Mouse (Mus musculus) kidney, postnatal 0 days (tissue): ENCODE results near the gene Ucp3. TPM values are rescaled to one million over a fixed set of nuclear protein-coding genes. Genes with fewer than 3 reads are reported as not detected.

ENCODE experiments used
- ATAC-seq: fragments of 200-750 bp; cut with Nextera tagmentation; replicated peaks from 2 replicates; pipeline ENCODE4 v1.8.0; 2017; ENCODE audit warnings: low read depth, moderate number of reproducible peaks, moderate TSS enrichment, moderate library complexity; ENCODE audit not compliant: low FRiP score
- DNase-seq: peaks from one replicate; pipeline ENCODE4 v3.0.0-alpha.2; 2016; ENCODE audit warnings: low spot score
- H3K27ac ChIP-seq: fragments of 300-500 bp; sonication (generic); 2 replicates; pipeline ENCODE4 v1.5.1; 2014; ENCODE audit warnings: mild to moderate bottlenecking
- H3K27me3 ChIP-seq: fragments of 300-500 bp; sonication (generic); 2 replicates; pipeline ENCODE4 v1.6.1; 2014; ENCODE audit warnings: low read length, mixed read lengths; ENCODE audit not compliant: insufficient read depth
- H3K36me3 ChIP-seq: fragments of 300-500 bp; sonication (generic); 2 replicates; pipeline ENCODE4 v1.6.1; 2014; ENCODE audit warnings: low read length, mixed read lengths; ENCODE audit not compliant: insufficient read depth
- H3K4me1 ChIP-seq: fragments of 300-500 bp; sonication (generic); replicated peaks from 2 replicates; pipeline ENCODE4 v1.6.1; 2014; ENCODE audit warnings: antibody characterized with exemption, low read length, mixed read lengths; ENCODE audit not compliant: insufficient read depth
- H3K4me2 ChIP-seq: fragments of 300-500 bp; sonication (generic); 2 replicates; pipeline ENCODE4 v1.6.1; 2014; ENCODE audit warnings: mild to moderate bottlenecking, low read length, moderate library complexity, mixed read lengths
- H3K4me3 ChIP-seq: fragments of 300-500 bp; sonication (generic); replicated peaks from 2 replicates; pipeline ENCODE4 v1.5.1; 2014; ENCODE audit warnings: low read depth, low read length
- H3K9ac ChIP-seq: fragments of 300-500 bp; sonication (generic); 2 replicates; pipeline ENCODE4 v1.6.1; 2014; ENCODE audit warnings: low read depth, low read length
- H3K9me3 ChIP-seq: fragments of 300-500 bp; sonication (generic); replicated peaks from 2 replicates; pipeline ENCODE4 v1.6.1; 2016; ENCODE audit warnings: low read length, inconsistent platforms, mixed read lengths
- CTCF ChIP-seq: IDR thresholded peaks from 2 replicates; pipeline ENCODE4 v1.5.1; 2016; ENCODE audit warnings: antibody characterized with exemption, low read depth, mild to moderate bottlenecking, moderate library complexity
- WGBS: fragments of 180-500 bp; shearing (Covaris S2); extraction: QIAGEN DNeasy Blood & Tissue Kit; methylation state at CpG from one replicate; pipeline ENCODE4 v1.1.7; 2014; 5-methylcytosine and 5-hydroxymethylcytosine counted together
- polyA plus RNA-seq: library from polyadenylated mRNA; unstranded; fragments of >200 nt; fragmentation: Nextera tagmentation; extraction: Ambion mirVana; gene quantifications from 2 replicates; pipeline ENCODE4 v1.2.1, GENCODE M21; 2015

Ucp3 gene
- polyA plus RNA-seq, 1 experiment from 2014 or later: 0.05 TPM

GRCm38 (mm10) chr7:100463757-100464156, 9.0 kb upstream of the Ucp3 start:
- Histone ChIP-seq H3K4me1 (peaks cover 10% of the 10 kb centered on the region; the same call in 1 of the 2 replicates), H3K9me3 (no peaks in the 10 kb centered on the region), H3K9ac (no peak overlapping the region), H3K36me3 (peaks cover 10% of the 10 kb centered on the region; the same call in 1 of the 2 replicates), H3K4me3 (no peak overlapping the region), H3K27ac (no peak overlapping the region), H3K27me3 (no peaks in the 10 kb centered on the region), H3K4me2 (no peak overlapping the region)
- TF ChIP-seq CTCF: no peak
- ATAC-seq: 0 out of 2 replicates have a peak, but pooled peaks have one; percentile 16
- peak; percentile 22 for DNase-seq
- WGBS: 52% methylated on average over 10 of the region's 10 CpGs

- ATAC-seq (no peak), DNase-seq (no peak)
- H3K27ac ChIP-seq: peak overlapping the region; percentile 82; the same call in 1 of the 2 replicates
- no peaks in the 10 kb centered on the region for H3K27me3 ChIP-seq
- H3K9me3 ChIP-seq: no peaks in the 10 kb centered on the region
- H3K9ac ChIP-seq: no peak overlapping the region
- peaks cover 10% of the 10 kb centered on the region; the same call in 1 of the 2 replicates for H3K4me1 ChIP-seq
- H3K4me3 ChIP-seq: no peak overlapping the region
- no peak overlapping the region for H3K4me2 ChIP-seq
- H3K36me3 ChIP-seq: peaks cover 12% of the 10 kb centered on the region
- TF ChIP-seq CTCF: no peak
- 83% methylated on average over 7 of the region's 7 CpGs for WGBS
These were observed 8.5 kb upstream of the Ucp3 start for GRCm38 (mm10) chr7:100464248-100464647.

- 0 out of 2 replicates have a peak overlapping the region, but pooled peaks have one; percentile 23 for H3K4me2 ChIP-seq
- peak; percentile 89 for ATAC-seq
- H3K4me1 ChIP-seq: peaks cover 10% of the 10 kb centered on the region; the same call in 1 of the 2 replicates
- H3K27me3 ChIP-seq: no peaks in the 10 kb centered on the region
- peak overlapping the region; percentile 82 for H3K27ac ChIP-seq
- TF ChIP-seq CTCF: no peak
- no peak overlapping the region for H3K4me3 ChIP-seq
- WGBS: 61% methylated on average over 4 of the region's 4 CpGs
- no peak overlapping the region for H3K9ac ChIP-seq
- H3K9me3 ChIP-seq: no peaks in the 10 kb centered on the region
- DNase-seq: peak; percentile 27
- H3K36me3 ChIP-seq: peaks cover 11% of the 10 kb centered on the region; the same call in 1 of the 2 replicates
These were observed 7.5 kb upstream of the Ucp3 start for GRCm38 (mm10) chr7:100465248-100465647.

GRCm38 (mm10) chr7:100465656-100466309, 7.0 kb upstream of the Ucp3 start:
- ATAC-seq (peak; percentile 69), DNase-seq (peak; percentile 69)
- H3K36me3 ChIP-seq: peaks cover 8% of the 10 kb centered on the region; the same call in 1 of the 2 replicates
- H3K9ac ChIP-seq: peak overlapping the region; percentile 27; the same call in 1 of the 2 replicates
- no peaks in the 10 kb centered on the region for H3K27me3 ChIP-seq
- no peak for TF ChIP-seq CTCF
- H3K4me3 ChIP-seq: no peak overlapping the region
- no peaks in the 10 kb centered on the region for H3K9me3 ChIP-seq
- peak overlapping the region; percentile 82 for H3K27ac ChIP-seq
- peak overlapping the region; percentile 23; the same call in 1 of the 2 replicates for H3K4me2 ChIP-seq
- WGBS: 23% methylated on average over 5 of the region's 5 CpGs
- peaks cover 10% of the 10 kb centered on the region; the same call in 1 of the 2 replicates for H3K4me1 ChIP-seq

GRCm38 (mm10) chr7:100466781-100467510, 5.8 kb upstream of the Ucp3 start:
- Histone ChIP-seq H3K9ac (no peak overlapping the region), H3K27ac (no peak overlapping the region), H3K27me3 (no peaks in the 10 kb centered on the region), H3K4me3 (no peak overlapping the region), H3K36me3 (peaks cover 8% of the 10 kb centered on the region; the same call in 1 of the 2 replicates), H3K4me2 (no peak overlapping the region), H3K4me1 (peaks cover 10% of the 10 kb centered on the region; the same call in 1 of the 2 replicates), H3K9me3 (no peaks in the 10 kb centered on the region)
- 77% methylated on average over 11 of the region's 11 CpGs for WGBS
- DNase-seq (no peak), ATAC-seq (no peak)
- TF ChIP-seq CTCF: no peak

GRCm38 (mm10) chr7:100468761-100469160, 4.0 kb upstream of the Ucp3 start:
- 89% methylated on average over 6 of the region's 6 CpGs for WGBS
- Histone ChIP-seq H3K4me2 (no peak overlapping the region), H3K9me3 (no peaks in the 10 kb centered on the region), H3K27me3 (no peaks in the 10 kb centered on the region), H3K4me3 (no peak overlapping the region), H3K27ac (no peak overlapping the region), H3K9ac (no peak overlapping the region), H3K36me3 (peaks cover 8% of the 10 kb centered on the region; the same call in 1 of the 2 replicates), H3K4me1 (peaks cover 10% of the 10 kb centered on the region; the same call in 1 of the 2 replicates)
- no peak for TF ChIP-seq CTCF
- ATAC-seq: no peak
- DNase-seq: no peak
